Mouse (Mus musculus) ovary, postnatal 14 days (tissue): Measurements from ENCODE around the gene Scamp3.
A peak's percentile ranks its signal among the peaks of the same experiment; 100 is the strongest.

Experiments
- DNase-seq: peaks from one replicate; pipeline ENCODE4 v3.0.0; 2022; ENCODE audit warnings: low spot score

The Scamp3 gene

DNA sequence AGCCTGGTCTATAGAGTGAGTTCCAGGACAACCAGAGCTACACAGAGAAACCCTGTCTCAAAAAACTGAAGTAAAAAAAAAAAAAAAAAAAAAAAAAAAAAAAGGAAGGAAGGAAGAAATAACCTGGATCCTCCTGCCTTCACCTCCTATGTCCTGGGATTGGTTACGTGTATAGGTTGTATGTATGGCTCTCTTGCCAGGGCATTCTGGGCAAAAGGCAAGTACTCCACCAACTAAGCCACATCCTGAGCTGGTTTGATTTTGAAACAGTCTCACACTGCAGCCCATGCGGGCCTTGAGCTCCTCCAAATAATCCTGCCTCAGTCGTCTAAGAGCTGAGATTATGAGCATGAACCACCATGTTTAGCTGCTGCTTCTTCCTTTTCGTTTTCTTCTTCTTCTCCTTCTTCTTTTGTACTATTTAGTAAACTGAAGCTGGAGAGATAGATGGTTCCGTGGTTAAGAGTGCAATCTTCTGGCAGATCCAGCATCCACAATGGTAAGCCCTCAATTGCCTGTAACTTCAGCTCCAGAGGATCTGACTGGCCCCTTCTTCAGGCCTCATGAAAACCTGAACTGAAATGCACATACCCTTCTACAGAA, 13.5 kb upstream of the Scamp3 start:
- DNase-seq, result no peak

GRCm38 (mm10) chr3:89164506-89165267, 12.6 kb upstream of the Scamp3 start, which contains the start of gene Clk2:
Clk2 (plus strand) TSS chr3:89164795.
- peak; percentile 88 for DNase-seq

- no peak for DNase-seq
Measured at GRCm38 (mm10) chr3:89165268-89165870, 11.9 kb upstream of the Scamp3 start.

- no peak for DNase-seq
Measured at GRCm38 (mm10) chr3:89166945-89167344, 10.3 kb upstream of the Scamp3 start.

DNA sequence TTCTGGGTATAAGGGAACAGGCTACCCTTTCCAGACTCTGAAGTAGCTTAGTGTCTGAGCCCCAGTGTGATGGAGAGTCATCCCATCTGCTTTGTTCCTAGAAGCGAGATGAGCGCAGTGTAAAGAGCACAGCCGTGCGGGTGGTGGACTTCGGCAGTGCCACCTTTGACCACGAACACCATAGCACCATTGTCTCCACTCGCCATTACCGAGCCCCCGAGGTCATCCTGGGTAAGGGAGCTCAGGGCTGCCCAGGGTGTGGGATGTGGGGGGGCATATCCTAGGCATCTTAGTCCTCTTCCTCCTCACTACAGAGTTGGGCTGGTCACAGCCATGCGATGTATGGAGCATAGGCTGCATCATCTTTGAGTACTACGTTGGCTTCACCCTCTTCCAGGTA, 2.4 kb upstream of the Scamp3 start:
- DNase-seq, result no peak

DNA sequence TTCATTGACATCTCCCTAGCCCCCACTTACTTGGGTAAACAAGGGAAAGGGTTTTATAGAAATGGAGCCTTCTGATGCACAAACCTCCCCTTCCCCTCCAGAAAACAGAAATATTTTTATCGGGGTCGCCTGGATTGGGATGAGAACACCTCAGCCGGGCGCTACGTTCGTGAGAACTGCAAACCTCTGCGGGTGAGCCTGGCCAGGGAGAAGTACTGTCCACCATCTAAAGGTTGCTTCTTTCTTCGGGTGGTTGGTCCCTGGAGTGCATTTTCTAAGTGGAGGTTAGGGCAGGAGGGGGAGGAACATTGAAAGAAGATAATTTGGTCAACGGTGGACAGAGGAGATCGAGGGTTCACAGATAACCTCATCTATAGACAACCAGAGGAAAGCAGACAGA, 1.7 kb upstream of the Scamp3 start:
- no peak for DNase-seq

DNA sequence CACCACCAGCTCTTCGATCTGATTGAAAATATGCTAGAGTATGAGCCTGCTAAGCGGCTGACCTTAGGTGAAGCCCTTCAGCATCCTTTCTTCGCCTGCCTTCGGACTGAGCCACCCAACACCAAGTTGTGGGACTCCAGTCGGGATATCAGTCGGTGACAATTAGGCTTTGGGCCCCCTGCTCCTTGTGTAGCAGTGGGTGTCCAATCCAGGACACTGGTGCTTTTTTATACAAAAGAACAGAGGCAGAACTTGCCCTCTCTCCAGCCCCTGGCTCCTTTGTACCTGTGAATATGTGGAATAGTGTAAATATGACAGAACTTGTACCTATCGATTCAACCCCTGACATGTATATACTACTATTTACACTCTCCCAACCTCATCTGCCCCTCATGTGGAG, 852 bp upstream of the Scamp3 start:
- DNase-seq, result no peak

DNA sequence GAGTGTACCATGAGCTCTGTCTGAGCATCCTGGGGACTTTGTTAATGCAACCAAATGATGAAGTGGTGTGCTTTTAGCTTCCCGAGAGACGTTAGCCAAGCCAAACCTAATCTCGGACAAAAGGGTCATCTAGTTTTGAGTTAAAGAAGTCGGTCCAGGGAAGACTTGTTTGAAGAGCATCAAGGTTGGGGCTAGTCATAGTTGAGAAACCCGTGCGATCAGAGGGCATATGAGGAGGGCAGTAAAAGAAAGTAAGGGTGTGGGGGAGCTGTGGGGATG, 773 bp downstream of the Scamp3 start:
- no peak for DNase-seq

DNA sequence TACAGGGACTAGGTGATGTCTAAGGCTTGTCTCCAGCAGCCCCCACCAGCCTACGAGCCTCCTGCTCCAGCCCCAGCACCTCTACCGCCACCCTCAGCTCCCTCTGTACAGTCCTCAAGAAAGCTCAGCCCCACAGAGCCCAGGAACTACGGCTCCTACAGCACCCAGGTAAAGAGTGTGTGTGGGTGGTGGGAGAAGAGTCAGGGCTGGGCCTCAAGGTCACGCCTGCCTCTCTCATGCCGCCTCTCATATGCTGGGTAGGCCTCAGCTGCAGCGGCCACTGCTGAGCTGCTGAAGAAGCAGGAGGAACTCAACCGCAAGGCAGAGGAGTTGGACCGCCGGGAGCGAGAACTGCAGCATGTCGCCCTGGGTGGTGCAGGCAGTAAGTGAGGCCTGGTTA, 1.8 kb downstream of the Scamp3 start:
- DNase-seq, result no peak

DNA sequence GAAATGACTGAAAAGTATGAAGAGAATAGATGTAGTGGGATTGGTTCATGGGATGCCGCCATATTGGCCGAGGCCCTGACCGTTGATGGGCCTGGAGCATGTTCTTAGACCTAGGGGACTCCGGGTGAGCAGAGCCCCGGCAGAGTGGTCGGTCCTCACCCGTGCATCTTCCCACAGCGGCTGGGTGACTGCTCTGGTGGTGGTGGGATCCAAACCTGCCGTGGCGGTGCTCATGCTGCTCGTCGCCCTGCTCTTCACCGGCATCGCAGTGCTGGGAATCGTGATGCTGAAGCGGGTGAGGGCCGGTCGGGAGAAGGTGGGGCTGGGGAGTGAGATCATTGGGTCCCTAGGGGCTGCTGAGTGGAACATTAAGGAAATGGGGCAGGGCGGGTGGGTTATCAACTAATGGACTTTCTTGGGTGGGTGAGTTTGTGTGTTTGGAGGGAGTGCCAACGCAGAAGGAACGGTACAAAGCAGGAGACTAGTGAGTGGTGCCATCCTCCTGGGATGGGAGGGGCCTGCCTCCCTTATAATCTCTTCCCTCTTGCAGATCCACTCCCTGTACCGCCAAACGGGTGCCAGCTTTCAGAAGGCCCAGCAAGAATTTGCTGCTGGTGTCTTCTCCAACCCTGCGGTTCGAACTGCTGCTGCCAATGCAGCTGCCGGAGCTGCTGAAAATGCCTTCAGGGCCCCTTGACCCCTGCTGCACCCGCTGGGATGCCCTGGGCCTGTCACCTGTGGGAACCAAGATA, 4.7 kb downstream of the Scamp3 start:
- DNase-seq, result no peak

DNA sequence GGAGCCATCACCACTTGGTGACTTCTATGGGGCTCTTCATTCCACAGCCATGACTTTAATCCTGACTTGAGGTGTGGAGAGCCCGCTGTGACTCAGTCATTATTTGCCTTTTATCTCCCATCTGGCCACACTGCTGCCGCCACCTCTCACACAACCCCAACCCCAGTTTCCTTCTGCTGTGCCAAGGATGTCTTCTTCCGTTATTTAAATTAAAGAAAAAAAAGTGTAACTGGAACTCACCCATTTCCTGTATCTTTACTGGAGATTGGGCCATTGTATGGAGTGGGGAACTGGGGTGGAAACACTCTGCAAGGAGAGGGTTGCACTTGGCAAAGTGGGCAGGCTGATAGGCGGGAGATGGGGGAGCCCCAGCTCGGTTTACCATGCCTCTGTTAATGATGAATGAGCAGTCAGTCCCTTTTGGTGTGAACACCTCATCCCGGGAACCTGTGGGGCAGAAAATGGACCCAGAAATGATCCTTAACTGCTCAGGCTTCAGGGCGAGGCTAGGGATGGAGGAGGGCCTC, 5.3 kb downstream of the Scamp3 start:
- DNase-seq, result no peak

DNA sequence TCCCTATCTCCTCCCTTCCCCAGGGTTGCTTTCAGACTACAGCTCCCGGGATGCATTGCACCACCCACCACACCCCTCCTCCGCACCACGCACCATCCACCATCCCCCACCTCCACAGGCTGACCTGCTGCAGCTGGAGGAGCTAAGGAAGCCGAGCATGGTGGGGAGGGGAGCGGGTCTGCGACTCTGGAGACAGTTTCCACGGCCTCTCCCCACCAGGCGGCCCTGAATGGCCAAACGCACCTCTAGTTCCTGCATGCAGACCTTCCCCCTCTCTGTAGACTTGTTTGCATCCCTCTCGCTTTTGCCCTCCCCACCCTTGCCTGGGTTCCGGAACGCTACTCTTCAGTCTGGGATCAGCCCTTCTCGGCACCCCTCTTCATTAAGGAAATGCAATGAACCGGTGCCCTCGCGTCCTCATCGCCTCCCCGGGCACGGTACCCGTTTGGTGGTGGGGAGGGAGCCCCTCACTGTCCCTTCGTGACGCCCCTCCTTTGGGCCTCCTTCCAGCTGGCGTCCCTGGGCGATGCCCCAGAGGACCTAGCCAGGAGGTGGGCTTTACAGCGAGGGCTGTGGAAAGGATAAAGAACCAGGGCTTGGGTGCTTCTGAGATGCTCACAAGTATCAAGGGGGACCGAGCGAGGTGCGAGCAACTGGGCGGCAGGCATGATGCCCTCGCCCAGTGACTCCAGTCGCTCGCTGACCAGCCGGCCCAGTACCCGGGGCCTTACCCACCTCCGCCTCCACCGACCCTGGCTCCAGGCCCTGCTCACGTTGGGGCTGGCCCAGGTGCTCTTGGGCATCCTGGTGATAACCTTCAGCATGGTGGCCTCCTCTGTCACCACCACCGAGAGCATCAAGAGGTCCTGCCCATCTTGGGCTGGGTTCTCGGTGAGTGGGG, 6.0 kb downstream of the Scamp3 start, which contains the start of gene Fam189b:
Gene Fam189b (plus strand): TSS at position 86 of the 901 bp plus-strand sequence.
- DNase-seq, result peak; percentile 78

GRCm38 (mm10) chr3:89183959-89184315, 6.7 kb downstream of the Scamp3 start:
- DNase-seq, result no peak

DNA sequence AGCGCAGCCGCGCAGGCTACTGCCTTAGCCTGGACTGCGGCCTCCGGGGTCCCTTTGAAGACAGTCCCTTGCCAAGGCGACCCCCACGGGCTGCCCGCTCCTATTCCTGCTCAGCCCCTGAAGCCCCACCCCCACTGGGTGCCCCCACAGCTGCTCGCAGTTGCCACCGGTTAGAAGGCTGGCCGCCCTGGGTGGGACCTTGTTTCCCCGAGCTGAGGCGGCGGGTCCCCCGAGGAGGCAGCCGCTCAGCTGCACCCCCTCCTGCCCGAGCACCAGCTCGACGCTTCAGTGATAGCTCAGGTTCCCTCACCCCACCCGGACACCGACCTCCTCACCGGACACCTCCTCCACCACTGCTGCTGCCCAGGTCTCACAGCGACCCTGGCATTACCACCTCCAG, 9.9 kb downstream of the Scamp3 start:
- DNase-seq, result no peak

DNA sequence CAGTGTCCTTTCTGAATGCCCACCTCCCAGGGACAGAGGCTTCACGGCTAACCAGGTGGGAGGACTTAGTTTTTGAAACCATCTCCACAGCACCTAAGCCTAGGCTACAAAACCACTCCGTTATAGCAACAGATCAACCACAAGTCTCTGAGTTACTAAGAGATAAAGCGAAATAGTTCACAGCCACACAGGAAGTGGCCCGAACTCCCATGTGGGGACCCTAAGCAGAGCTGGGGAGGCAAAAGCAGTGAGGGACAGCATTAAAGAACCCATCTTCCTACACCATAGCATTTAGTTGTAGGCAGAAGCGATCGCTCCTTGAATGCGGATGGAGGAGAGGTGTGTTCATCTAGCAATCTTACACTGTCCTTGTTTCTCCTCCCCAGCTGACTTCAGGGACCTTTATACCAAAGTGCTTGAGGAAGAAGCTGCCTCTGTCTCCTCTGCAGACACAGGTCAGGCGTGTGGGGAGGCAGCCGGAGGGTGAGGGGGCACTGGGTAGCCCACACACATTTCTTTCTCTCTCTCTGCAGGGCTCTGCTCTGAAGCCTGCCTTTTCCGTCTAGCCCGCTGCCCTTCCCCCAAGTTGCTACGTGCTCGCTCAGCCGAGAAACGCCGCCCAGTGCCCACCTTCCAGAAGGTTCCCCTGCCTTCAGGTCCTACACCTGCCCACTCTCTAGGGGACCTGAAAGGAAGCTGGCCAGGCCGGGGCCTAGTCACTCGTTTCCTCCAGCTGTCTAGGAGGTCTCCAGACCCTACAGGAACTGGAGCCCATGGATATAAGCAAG, 10.6 kb downstream of the Scamp3 start:
- DNase-seq, result no peak

- no peak for DNase-seq
Measured at GRCm38 (mm10) chr3:89188478-89188875, 11.2 kb downstream of the Scamp3 start.

- DNase-seq, result no peak
Measured at GRCm38 (mm10) chr3:89190436-89190835, 13.2 kb downstream of the Scamp3 start.

DNA sequence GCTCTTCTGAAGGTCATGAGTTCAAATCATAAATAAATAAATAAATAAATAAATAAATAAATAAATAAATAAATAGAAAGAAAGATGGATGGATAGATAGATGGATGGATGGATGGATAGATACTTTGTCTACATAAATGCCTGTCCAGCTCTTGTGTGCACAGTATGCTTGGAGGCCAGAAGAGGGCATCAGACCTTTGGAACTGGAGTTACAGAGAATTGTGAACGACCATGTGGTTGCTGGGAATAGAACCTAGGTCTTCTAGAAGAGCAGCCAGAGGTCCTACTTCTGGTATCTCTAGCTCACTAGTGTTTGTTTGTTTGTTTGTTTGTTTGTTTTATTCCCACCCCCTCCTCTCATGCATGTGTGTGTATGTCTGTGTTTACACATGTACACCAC, 16.1 kb downstream of the Scamp3 start:
- DNase-seq, result no peak

DNA sequence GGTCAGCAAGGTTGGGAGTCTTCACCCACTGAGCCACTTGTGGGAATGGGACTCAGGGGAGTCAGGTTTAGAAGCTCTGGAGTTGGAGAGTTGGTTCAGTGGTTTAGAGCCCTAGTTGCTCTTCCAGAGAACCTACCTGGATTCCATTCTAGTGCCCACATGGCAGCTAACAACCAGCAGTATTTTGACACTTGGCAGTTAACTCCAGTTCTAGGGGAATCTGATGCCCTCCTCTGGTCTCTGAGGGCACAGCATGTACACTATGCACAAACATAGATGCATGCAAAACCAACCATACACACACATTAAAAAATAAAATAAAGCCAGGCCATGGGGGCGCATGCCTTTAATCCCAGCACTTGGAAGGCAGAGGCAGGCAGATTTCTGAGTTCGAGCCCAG, 16.6 kb downstream of the Scamp3 start:
- no peak for DNase-seq

DNA sequence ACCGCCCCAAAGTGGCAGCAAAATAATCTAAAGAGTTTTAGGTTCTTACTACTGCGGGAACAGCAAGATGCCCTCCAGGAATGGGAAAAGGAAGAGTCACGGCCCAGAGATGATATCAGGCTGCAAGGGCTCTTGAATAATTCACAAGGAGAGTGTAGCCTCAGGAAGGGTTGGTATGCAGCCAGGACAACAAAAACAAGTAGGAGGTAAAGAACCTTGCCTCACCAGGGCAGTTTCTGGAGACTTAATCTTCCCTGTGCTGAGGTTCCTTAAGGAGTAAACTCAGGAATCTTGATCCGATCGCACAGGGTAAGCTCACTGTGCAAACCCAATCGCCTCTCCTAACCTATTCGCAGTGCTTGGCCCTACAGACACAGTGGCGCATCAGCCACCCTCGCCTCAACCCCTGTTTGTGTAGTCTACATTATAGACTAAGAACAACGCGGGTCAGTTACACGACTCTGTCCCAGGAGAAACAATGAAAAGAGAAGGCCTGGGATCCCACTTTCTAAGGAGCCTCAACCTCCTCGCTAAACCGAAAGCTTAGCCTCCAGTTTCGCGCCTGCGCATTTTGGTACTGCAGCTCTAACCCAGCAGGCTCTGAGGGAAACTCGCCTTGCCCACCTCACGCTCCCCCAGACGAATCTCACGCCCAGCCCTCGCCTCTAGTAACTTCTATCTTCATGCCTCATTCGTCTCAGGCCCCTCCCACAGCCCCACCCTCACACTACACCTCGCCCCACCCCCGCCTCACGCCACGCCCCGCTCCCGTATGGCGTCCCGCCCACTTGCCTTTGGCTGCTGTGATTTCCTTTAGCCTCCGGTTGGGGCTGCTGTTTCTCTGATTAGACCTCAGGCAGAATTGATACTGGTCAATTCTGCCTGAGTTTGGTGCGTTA, 19.0 kb downstream of the Scamp3 start:
- DNase-seq, result peak; percentile 76
